Mouse (Mus musculus) CH12.LX (cell line): ENCODE results near the gene Pmpcb. TPM values are rescaled to one million over a fixed set of nuclear protein-coding genes. Genes with fewer than 3 reads are reported as not detected.
A peak's percentile ranks its signal among the peaks of the same experiment; 100 is the strongest.

Source experiments
- DNase-seq: peaks from one replicate; pipeline ENCODE4 v3.0.0-alpha.2; 2013; ENCODE audit errors: extremely low read depth
- H3K27ac ChIP-seq: 2 replicates; pipeline ENCODE4 v1.5.1; 2012; ENCODE audit warnings: low read depth, mild to moderate bottlenecking, control low read depth, moderate library complexity; ENCODE audit not compliant: insufficient read depth
- H3K27me3 ChIP-seq: replicated peaks from 2 replicates; pipeline ENCODE3; 2012; ENCODE audit warnings: inconsistent platforms
- H3K36me3 ChIP-seq, 2 experiments: replicated peaks in 1 of 2; 2 replicates each; pipeline versions ENCODE3 to v1.6.1; 2012; ENCODE audit warnings: inconsistent platforms in 1 of 2, low read length in 1 of 2, mild to moderate bottlenecking in 1 of 2, mixed read lengths in 1 of 2, moderate library complexity in 1 of 2; ENCODE audit not compliant: control insufficient read depth in 1 of 2, insufficient read depth in 1 of 2
- H3K4me1 ChIP-seq, 2 experiments: 2 replicates each; pipeline ENCODE4 v1.6.1; 2012; ENCODE audit warnings: inconsistent platforms in 1 of 2, moderate library complexity in 1 of 2; ENCODE audit not compliant: insufficient read depth in 2 of 2, control insufficient read depth in 1 of 2
- H3K4me2 ChIP-seq: 2 replicates; pipeline ENCODE4 v1.6.1; 2012; ENCODE audit warnings: low read depth, mild to moderate bottlenecking, control low read depth; ENCODE audit not compliant: poor library complexity, insufficient read depth, severe bottlenecking
- H3K4me3 ChIP-seq, 3 experiments: fragments of 150-350 bp in 1 of 3; sonication (generic) in 1 of 3; replicated peaks in 1 of 3; 2 replicates each; pipeline versions ENCODE3 to v1.5.1; 2011 to 2012; ENCODE audit warnings: low read depth in 2 of 3, low read length in 2 of 3, mild to moderate bottlenecking in 2 of 3, moderate library complexity in 2 of 3, control low read depth in 1 of 3, improper control_type of control experiment in 1 of 3, inconsistent platforms in 1 of 3, mixed read lengths in 1 of 3; ENCODE audit not compliant: poor library complexity in 1 of 3
- H3K79me2 ChIP-seq: replicated peaks from 2 replicates; pipeline ENCODE4 v1.6.1; 2012; ENCODE audit warnings: mild to moderate bottlenecking, moderate library complexity; ENCODE audit not compliant: control insufficient read depth, poor library complexity, insufficient read depth, severe bottlenecking; ENCODE audit errors: extremely low read depth
- H3K9ac ChIP-seq: 2 replicates; pipeline ENCODE4 v1.6.1; 2012; ENCODE audit warnings: low read depth, mild to moderate bottlenecking, control low read depth, moderate library complexity; ENCODE audit not compliant: insufficient read depth
- H3K9me3 ChIP-seq: replicated peaks from 2 replicates; pipeline ENCODE3; 2012; ENCODE audit warnings: low read length, inconsistent platforms, mixed read lengths
- BHLHE40 ChIP-seq: IDR thresholded peaks from 2 replicates; pipeline ENCODE4 v1.6.1; 2011; ENCODE audit warnings: mild to moderate bottlenecking, low read depth, low read length, improper control_type of control experiment
- CHD2 ChIP-seq: IDR thresholded peaks from 2 replicates; pipeline ENCODE4 v1.6.1; 2011; ENCODE audit warnings: low read length, improper control_type of control experiment
- CTCF ChIP-seq, 2 experiments: IDR thresholded peaks in 1 of 2; conservative IDR thresholded peaks in 1 of 2; 2 replicates each; pipeline ENCODE4 v1.5.1; 2011 to 2012; ENCODE audit warnings: low read depth in 2 of 2, low read length in 2 of 2, improper control_type of control experiment in 1 of 2, inconsistent platforms in 1 of 2, mild to moderate bottlenecking in 1 of 2, moderate library complexity in 1 of 2
- E2F4 ChIP-seq: IDR thresholded peaks from 2 replicates; pipeline ENCODE4 v1.6.1; 2011; ENCODE audit warnings: low read depth, low read length, improper control_type of control experiment; ENCODE audit not compliant: insufficient replicate concordance
- ELF1 ChIP-seq: IDR thresholded peaks from 2 replicates; pipeline ENCODE4 v1.6.1; 2014; ENCODE audit warnings: low read depth, mild to moderate bottlenecking, inconsistent platforms, low read length, improper control_type of control experiment
- ETS1 ChIP-seq: conservative IDR thresholded peaks from 2 replicates; pipeline ENCODE4 v1.6.1; 2012; ENCODE audit warnings: low read depth, mild to moderate bottlenecking, inconsistent platforms, low read length, improper control_type of control experiment, moderate library complexity
- HCFC1 ChIP-seq: IDR thresholded peaks from 2 replicates; pipeline ENCODE4 v1.6.1; 2012; ENCODE audit warnings: low read depth, mild to moderate bottlenecking, inconsistent platforms, low read length, improper control_type of control experiment
- IRF4 ChIP-seq: IDR thresholded peaks from 2 replicates; pipeline ENCODE4 v1.6.1; 2014; ENCODE audit warnings: low read depth, mild to moderate bottlenecking, inconsistent platforms, low read length, improper control_type of control experiment
- JUN ChIP-seq: IDR thresholded peaks from 2 replicates; pipeline ENCODE4 v1.6.1; 2011; ENCODE audit warnings: low read depth, mild to moderate bottlenecking, low read length, improper control_type of control experiment, moderate library complexity; ENCODE audit not compliant: insufficient read depth
- JUND ChIP-seq: conservative IDR thresholded peaks from 2 replicates; pipeline ENCODE4 v1.6.1; 2011; ENCODE audit warnings: low read depth, low read length, improper control_type of control experiment
- KAT2A ChIP-seq: IDR thresholded peaks from 2 replicates; pipeline ENCODE4 v1.6.1; 2012; ENCODE audit warnings: low read length, improper control_type of control experiment, inconsistent platforms; ENCODE audit not compliant: insufficient replicate concordance
- MAFK ChIP-seq: IDR thresholded peaks from 2 replicates; pipeline ENCODE4 v1.6.1; 2011; ENCODE audit warnings: low read length, improper control_type of control experiment; ENCODE audit not compliant: insufficient replicate concordance
- MAX ChIP-seq: IDR thresholded peaks from 2 replicates; pipeline ENCODE4 v1.6.1; 2011; ENCODE audit warnings: low read length, improper control_type of control experiment
- MEF2A ChIP-seq: IDR thresholded peaks from 2 replicates; pipeline ENCODE4 v1.6.1; 2014; ENCODE audit warnings: low read depth, mild to moderate bottlenecking, inconsistent platforms, low read length, improper control_type of control experiment, borderline replicate concordance
- MXI1 ChIP-seq: IDR thresholded peaks from 2 replicates; pipeline ENCODE4 v1.6.1; 2011; ENCODE audit warnings: mild to moderate bottlenecking, low read depth, low read length, improper control_type of control experiment
- MYC ChIP-seq: IDR thresholded peaks from 2 replicates; pipeline ENCODE4 v1.6.1; 2011; ENCODE audit warnings: low read depth, mild to moderate bottlenecking, improper control_type of control experiment, low read length
- NELFE ChIP-seq: IDR thresholded peaks from 2 replicates; pipeline ENCODE4 v1.6.1; 2011; ENCODE audit warnings: low read depth, low read length, improper control_type of control experiment
- NRF1 ChIP-seq: IDR thresholded peaks from 2 replicates; pipeline ENCODE4 v1.6.1; 2014; ENCODE audit warnings: low read depth, mild to moderate bottlenecking, inconsistent platforms, low read length, improper control_type of control experiment, moderate library complexity
- PAX5 ChIP-seq: IDR thresholded peaks from 2 replicates; pipeline ENCODE4 v1.6.1; 2012; ENCODE audit warnings: low read length, inconsistent platforms, mixed read lengths
- POLR2A ChIP-seq: IDR thresholded peaks from 2 replicates; pipeline ENCODE4 v1.6.1; 2011; ENCODE audit warnings: low read depth, mild to moderate bottlenecking, improper control_type of control experiment, low read length
- POLR2AphosphoS2 ChIP-seq: IDR thresholded peaks from 2 replicates; pipeline ENCODE4 v1.6.1; 2011; ENCODE audit warnings: low read depth, low read length, improper control_type of control experiment
- RAD21 ChIP-seq: IDR thresholded peaks from 2 replicates; pipeline ENCODE4 v1.6.1; 2011; ENCODE audit warnings: low read depth, mild to moderate bottlenecking, low read length, improper control_type of control experiment, moderate library complexity
- SIN3A ChIP-seq: IDR thresholded peaks from 2 replicates; pipeline ENCODE4 v1.6.1; 2012; ENCODE audit warnings: low read length, improper control_type of control experiment, inconsistent platforms
- SMC3 ChIP-seq: IDR thresholded peaks from 2 replicates; pipeline ENCODE4 v1.6.1; 2011; ENCODE audit warnings: low read depth, low read length, improper control_type of control experiment
- TBP ChIP-seq: conservative IDR thresholded peaks from 2 replicates; pipeline ENCODE4 v1.6.1; 2011; ENCODE audit warnings: low read depth, low read length, improper control_type of control experiment
- TCF12 ChIP-seq: IDR thresholded peaks from 2 replicates; pipeline ENCODE4 v1.6.1; 2014; ENCODE audit warnings: low read depth, mild to moderate bottlenecking, inconsistent platforms, low read length, improper control_type of control experiment
- USF1 ChIP-seq: IDR thresholded peaks from 2 replicates; pipeline ENCODE4 v1.6.1; 2014; ENCODE audit warnings: low read depth, mild to moderate bottlenecking, inconsistent platforms, low read length, improper control_type of control experiment
- ZKSCAN1 ChIP-seq: IDR thresholded peaks from 2 replicates; pipeline ENCODE4 v1.6.1; 2012; ENCODE audit warnings: low read depth, inconsistent platforms, low read length, improper control_type of control experiment, borderline replicate concordance
- ZMIZ1 ChIP-seq: IDR thresholded peaks from 2 replicates; pipeline ENCODE4 v1.6.1; 2012; ENCODE audit warnings: low read depth, mild to moderate bottlenecking, inconsistent platforms, low read length, improper control_type of control experiment
- dilution Hi-C: fragments of 300-500 bp; cut with MboI; formaldehyde crosslinking; loops from 2 replicates; pipeline ENCODE4 v1.14.3; 2020; ENCODE audit warnings: low sequenced_read_pairs; ENCODE audit not compliant: extremely low pct_unique_long_range_greater_than_20kb, extremely low pct_ligation_motif_present
- in situ Hi-C: fragments of 300-500 bp; cut with MboI; formaldehyde crosslinking; loops from 3 replicates; pipeline ENCODE4 v1.14.3; 2019; ENCODE audit warnings: low sequenced_read_pairs, low pct_ligation_motif_present, low pct_unique_long_range_greater_than_20kb, mixed read lengths
- polyA plus RNA-seq: library from polyadenylated mRNA; unstranded; fragments of >175 nt; gene quantifications from 2 replicates; pipeline ENCODE4 v1.2.1, GENCODE M21; 2012; ENCODE audit warnings: low read depth; ENCODE audit not compliant: insufficient read length
- total RNA-seq, 2 experiments: library from RNA; depleted of rRNA; stranded (reverse); fragments of 300-350 nt in 1 of 2; fragments of >200 nt in 1 of 2; gene quantifications; 2 replicates each; pipeline ENCODE4 v1.2.3; 2012 to 2014

The Pmpcb gene
- 113 and 121 TPM in 2 replicates for total RNA-seq (2012; rRNA removed)
- total RNA-seq (2014; rRNA removed): 166 and 184 TPM in 2 replicates
- 123 and 165 TPM in 2 replicates for polyA plus RNA-seq

DNA sequence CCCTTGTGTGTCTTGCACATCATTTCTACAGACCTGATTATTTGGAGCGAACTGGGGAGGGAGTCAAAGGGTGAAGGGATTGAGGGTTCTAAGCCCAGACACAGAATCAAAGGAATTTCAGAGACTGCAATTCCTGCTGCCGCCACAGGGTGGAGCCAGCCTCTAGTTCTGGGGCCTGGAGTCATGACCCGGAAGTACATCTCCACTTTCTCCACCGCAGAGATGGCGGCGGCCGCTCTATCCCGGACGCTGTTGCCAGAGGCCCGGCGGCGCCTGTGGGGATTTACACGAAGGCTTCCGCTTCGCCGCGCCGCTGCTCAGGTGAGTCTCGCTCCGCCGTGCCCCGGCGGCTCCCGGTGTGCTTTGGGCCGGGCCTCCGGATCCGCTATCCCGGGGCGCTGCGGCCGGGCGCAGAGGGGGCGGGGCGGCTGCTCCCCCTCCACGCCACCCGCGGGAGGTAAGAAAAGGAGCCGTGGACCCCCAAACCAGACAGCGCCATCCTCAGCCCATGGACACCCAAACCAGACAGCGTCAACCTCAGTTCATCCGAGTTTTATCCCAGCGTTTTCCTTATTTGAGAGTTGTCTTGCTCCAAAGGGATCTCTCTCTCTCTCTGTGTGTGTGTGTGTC is at the start of gene Pmpcb:
TSS of gene Pmpcb (plus strand) at position 186 of the 630 bp plus-strand sequence.
- Histone ChIP-seq H3K79me2 (peaks cover 16% of the 10 kb centered on the region), H3K4me2 (peak within 1 kb of the TSS; percentile 55), H3K27ac (peak within 1 kb of the TSS; percentile 13; the same call in 1 of the 2 replicates), H3K9me3 (no peaks in the 10 kb centered on the region), H3K9ac (peak within 1 kb of the TSS; percentile 73), H3K36me3 (peaks cover 22 to 34% of the 10 kb centered on the region in 2 experiments), H3K4me3 (peak within 1 kb of the TSS; percentile 70 to 91 (median 82)), H3K4me1 (peaks cover 2 to 28% of the 10 kb centered on the region in 2 experiments; a peak in 2 of 4 replicates), H3K27me3 (no peaks in the 10 kb centered on the region)
- dilution Hi-C loops: no loop called here
- in situ Hi-C loops: no loop called here
- no peak for TF ChIP-seq MAFK
- no peak for TF ChIP-seq E2F4
- TF ChIP-seq NRF1: peak; percentile 58
- peak; percentile 89 for TF ChIP-seq HCFC1
- TF ChIP-seq NELFE: peak; percentile 68
- TF ChIP-seq SIN3A: peak; percentile 48; the same call in 1 of the 2 replicates
- no peak for TF ChIP-seq JUND
- no peak for TF ChIP-seq JUN
- TF ChIP-seq TCF12: peak; percentile 65; the same call in 1 of the 2 replicates
- peak; percentile 90 for TF ChIP-seq ELF1
- peak; percentile 81 for TF ChIP-seq MXI1
- TF ChIP-seq SMC3: peak; percentile 31
- TF ChIP-seq MEF2A: peak; percentile 43; the same call in 1 of the 2 replicates
- TF ChIP-seq CHD2: peak; percentile 88
- TF ChIP-seq CTCF (conservative IDR thresholded peaks at IDR 0.05 in 1 of 2, IDR thresholded peaks at IDR 0.05 in 1 of 2; ENCODE audit: low read depth in 2 of 2, low read length in 2 of 2): peak; percentile 66 to 83
- TF ChIP-seq TBP: peak; percentile 89
- TF ChIP-seq KAT2A: peak; percentile 79; the same call in 1 of the 2 replicates
- peak; percentile 80 for TF ChIP-seq POLR2A
- peak; percentile 39 for TF ChIP-seq RAD21
- TF ChIP-seq MAX: no peak; the same call in 1 of the 2 replicates
- TF ChIP-seq IRF4: peak; percentile 35; the same call in 1 of the 2 replicates
- DNase-seq: peak; percentile 89

DNA sequence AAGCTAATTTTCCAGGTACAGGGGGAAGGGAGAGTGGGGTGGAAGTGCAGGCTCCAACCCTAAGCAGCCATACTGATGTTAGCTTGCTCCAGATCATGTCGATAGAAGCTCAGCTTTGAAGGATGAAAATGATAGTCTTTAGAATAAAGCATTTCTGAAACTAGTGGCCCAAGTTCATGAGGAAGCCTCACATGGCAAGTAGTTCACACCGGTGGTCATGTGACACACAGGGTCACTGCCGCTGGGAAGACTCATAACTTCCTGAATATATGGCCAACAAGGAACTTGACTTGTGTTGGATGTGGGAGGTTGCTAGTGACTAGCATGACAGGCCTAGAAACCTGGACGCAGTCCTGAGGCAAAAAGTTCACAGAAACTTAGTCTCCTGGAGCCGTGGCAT is 44.7 kb upstream of the Pmpcb start:
- no peaks in the 10 kb centered on the region for H3K27me3 ChIP-seq
- in situ Hi-C loops: no loop called here
- dilution Hi-C loops: no loop called here

More for the DNA sequence above, 44.7 kb upstream of the Pmpcb start:
- no peak overlapping the region for H3K27ac ChIP-seq
- H3K4me1 ChIP-seq: 0 out of 4 replicates have a peak, but pooled peaks cover 0 to 2% of the 10 kb centered on the region in 2 experiments
- no peak for DNase-seq
- no peaks in the 10 kb centered on the region for H3K79me2 ChIP-seq
- no peak overlapping the region for H3K4me2 ChIP-seq
- no peaks in the 10 kb centered on the region for H3K9me3 ChIP-seq
- no peak for TF ChIP-seq MAX
- TF ChIP-seq MYC: no peak
- no peak for TF ChIP-seq ETS1
- no peak for TF ChIP-seq POLR2A
- TF ChIP-seq POLR2AphosphoS2: no peak
- no peak for TF ChIP-seq HCFC1
- no peak for TF ChIP-seq SMC3
- TF ChIP-seq USF1: no peak; the same call in 1 of the 2 replicates
- no peak for TF ChIP-seq PAX5
- no peak for TF ChIP-seq MXI1
- no peak for TF ChIP-seq BHLHE40
- no peak for TF ChIP-seq JUN
- no peak for TF ChIP-seq TCF12
- TF ChIP-seq ZMIZ1: no peak
- TF ChIP-seq JUND: no peak
- TF ChIP-seq ELF1: no peak
- no peak for TF ChIP-seq ZKSCAN1
- no peak overlapping the region for H3K9ac ChIP-seq
- H3K4me3 ChIP-seq: no peak overlapping the region
- no peaks in the 10 kb centered on the region for H3K36me3 ChIP-seq
